Mouse (Mus musculus) cerebellum, adult 2 months (tissue): ENCODE data around the gene Ankrd11.

Experiments used
- CTCF ChIP-seq: fragments of 200-500 bp; IDR thresholded peaks from 2 replicates; pipeline ENCODE4 v1.5.1; 2011; ENCODE audit warnings: low read depth, mild to moderate bottlenecking, control low read depth, low read length, moderate library complexity, borderline replicate concordance; ENCODE audit not compliant: insufficient read depth
- POLR2A ChIP-seq: fragments of 200-500 bp; IDR thresholded peaks from 2 replicates; pipeline ENCODE4 v1.6.1; 2011; ENCODE audit warnings: low read length, control low read depth, borderline replicate concordance; ENCODE audit not compliant: insufficient read depth

DNA sequence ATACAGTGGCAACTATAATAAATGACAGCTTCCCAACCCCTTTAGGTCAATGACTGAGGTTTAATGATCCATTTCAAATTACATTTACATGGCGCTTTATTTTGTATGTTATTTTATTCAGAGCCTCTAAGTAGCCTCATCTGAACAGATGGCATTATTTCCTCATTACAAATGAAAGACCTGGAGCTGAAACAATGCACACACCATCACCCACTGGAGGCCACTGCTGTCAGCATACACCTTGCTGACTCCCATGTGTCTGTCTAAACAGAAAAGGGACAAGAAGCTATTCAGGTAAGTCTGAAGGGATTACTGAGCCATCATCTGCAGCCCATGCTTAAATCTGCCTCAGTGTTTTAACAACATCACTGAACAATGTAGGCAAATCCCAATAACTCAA is 107.0 kb downstream of the Ankrd11 start:
- no peak for TF ChIP-seq CTCF
- no peak for TF ChIP-seq POLR2A
